Mouse (Mus musculus): ENCODE measurements at regions not wholly inside any gene's neighbourhood (a gene's known extent, or its start where the extent isn't known, plus 50 kb on each side); places are given as distances from the start of the nearest gene placed in this dataset.

- Histone ChIP-seq H3K27ac (ENCODE audit: insufficient read depth, low read depth, low read length) (no peak overlapping the region), H3K4me3 (ENCODE audit: insufficient read depth, low read depth, low read length) (no peak overlapping the region), H3K4me1 (ENCODE audit: control insufficient read depth, insufficient read depth, low read length) (no peaks in the 10 kb centered on the region)
- no peak for TF ChIP-seq POLR2A (IDR thresholded peaks at IDR 0.05; ENCODE audit: insufficient read depth, low read depth, low read length)
- TF ChIP-seq CTCF (IDR thresholded peaks at IDR 0.05; ENCODE audit: insufficient read depth, low read depth, low read length), result no peak
- WGBS, result 47% methylated on average over 3 of the region's 3 CpGs
These were observed 134.3 kb downstream of the Moxd1 start for GRCm38 (mm10) chr10:24357636-24358035.

DNA sequence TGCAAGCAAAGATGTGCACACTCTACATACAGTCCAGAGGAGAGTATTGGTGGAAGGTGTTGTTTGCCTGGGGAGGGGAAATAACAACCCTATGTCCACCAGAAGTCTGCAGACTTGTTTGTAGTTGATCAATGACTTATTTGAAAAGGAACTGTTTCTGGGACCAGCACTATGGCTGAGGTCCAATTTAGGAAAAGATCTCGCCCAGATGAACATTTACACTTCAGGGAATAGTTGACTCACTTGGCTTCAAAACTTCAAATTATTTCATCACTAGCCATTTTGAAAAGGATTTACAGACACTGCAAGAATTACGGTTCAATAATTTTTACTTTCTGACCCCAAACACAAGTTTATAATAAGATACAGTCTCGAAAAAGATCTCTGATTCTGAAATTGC is 138.1 kb downstream of the Moxd1 start:
- H3K27ac ChIP-seq (ENCODE audit: insufficient read depth, low read depth, low read length), result no peak overlapping the region
- TF ChIP-seq POLR2A (IDR thresholded peaks at IDR 0.05; ENCODE audit: insufficient read depth, low read depth, low read length) (no peak), CTCF (IDR thresholded peaks at IDR 0.05; ENCODE audit: insufficient read depth, low read depth, low read length) (no peak)
- WGBS, result 79% methylated on average over 3 of the region's 3 CpGs
- H3K4me1 ChIP-seq (ENCODE audit: control insufficient read depth, insufficient read depth, low read length), result no peaks in the 10 kb centered on the region
- no peak overlapping the region for H3K4me3 ChIP-seq (ENCODE audit: insufficient read depth, low read depth, low read length)

DNA sequence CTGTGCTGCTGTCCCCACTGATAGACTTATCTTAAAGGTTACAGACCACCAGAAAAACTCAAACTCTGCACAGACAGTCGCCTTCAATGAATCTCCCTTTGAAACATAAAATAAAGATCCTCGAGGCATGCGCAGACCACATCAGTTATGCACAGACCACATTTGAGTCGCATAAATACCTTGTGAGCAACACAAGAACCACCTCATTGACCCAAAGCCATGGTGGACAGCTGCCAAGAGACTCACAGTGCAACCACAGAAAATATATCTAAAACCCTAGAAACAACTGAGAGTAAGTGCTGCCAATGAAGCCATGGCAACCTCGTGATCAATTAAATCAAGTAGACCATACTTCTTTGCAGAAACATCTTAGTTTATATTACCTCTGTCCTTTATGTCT is 142.1 kb downstream of the Moxd1 start:
- Histone ChIP-seq H3K4me1 (ENCODE audit: control insufficient read depth, insufficient read depth, low read length) (no peaks in the 10 kb centered on the region), H3K27ac (ENCODE audit: insufficient read depth, low read depth, low read length) (no peak overlapping the region), H3K4me3 (ENCODE audit: insufficient read depth, low read depth, low read length) (no peak overlapping the region)
- 50% methylated on average over 5 of the region's 5 CpGs for WGBS
- TF ChIP-seq CTCF (IDR thresholded peaks at IDR 0.05; ENCODE audit: insufficient read depth, low read depth, low read length) (no peak), POLR2A (IDR thresholded peaks at IDR 0.05; ENCODE audit: insufficient read depth, low read depth, low read length) (no peak)

- 63% methylated on average over 5 of the region's 5 CpGs for WGBS
- TF ChIP-seq CTCF (IDR thresholded peaks at IDR 0.05; ENCODE audit: insufficient read depth, low read depth, low read length) (no peak), POLR2A (IDR thresholded peaks at IDR 0.05; ENCODE audit: insufficient read depth, low read depth, low read length) (no peak)
- H3K4me1 ChIP-seq (ENCODE audit: control insufficient read depth, insufficient read depth, low read length), result no peaks in the 10 kb centered on the region
- H3K27ac ChIP-seq (ENCODE audit: insufficient read depth, low read depth, low read length), result no peak overlapping the region
- H3K4me3 ChIP-seq (ENCODE audit: insufficient read depth, low read depth, low read length), result no peak overlapping the region
These were observed 143.7 kb downstream of the Moxd1 start for GRCm38 (mm10) chr10:24367010-24367409.

DNA sequence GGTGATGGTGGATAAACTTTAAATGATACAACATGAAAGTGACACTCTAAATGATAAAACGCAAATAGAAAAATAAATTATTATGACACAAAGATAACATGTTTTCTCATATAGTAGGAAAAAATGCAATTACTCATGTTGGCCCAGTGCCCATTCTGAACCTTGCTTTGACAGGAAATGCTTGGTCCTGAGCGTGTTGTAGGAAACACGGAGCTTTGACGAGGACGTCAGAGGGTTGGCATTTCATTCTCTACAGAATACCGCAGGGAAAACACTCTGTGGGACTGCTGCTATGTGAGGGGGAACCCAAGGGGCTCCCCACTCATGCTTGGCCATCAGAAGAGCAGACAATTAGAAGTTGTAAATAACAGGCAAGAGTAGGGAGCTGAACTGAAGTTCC is 150.6 kb downstream of the Moxd1 start:
- TF ChIP-seq CTCF (IDR thresholded peaks at IDR 0.05; ENCODE audit: insufficient read depth, low read depth, low read length) (no peak), POLR2A (IDR thresholded peaks at IDR 0.05; ENCODE audit: insufficient read depth, low read depth, low read length) (no peak)
- Histone ChIP-seq H3K4me1 (ENCODE audit: control insufficient read depth, insufficient read depth, low read length) (no peaks in the 10 kb centered on the region), H3K27ac (ENCODE audit: insufficient read depth, low read depth, low read length) (no peak overlapping the region), H3K4me3 (ENCODE audit: insufficient read depth, low read depth, low read length) (no peak overlapping the region)
- WGBS, result 52% methylated on average over 6 of the region's 6 CpGs

GRCm38 (mm10) chr10:24379291-24379690 is 156.0 kb downstream of the Moxd1 start:
- Histone ChIP-seq H3K4me1 (ENCODE audit: control insufficient read depth, insufficient read depth, low read length) (no peaks in the 10 kb centered on the region), H3K4me3 (ENCODE audit: insufficient read depth, low read depth, low read length) (no peak overlapping the region), H3K27ac (ENCODE audit: insufficient read depth, low read depth, low read length) (no peak overlapping the region)
- TF ChIP-seq POLR2A (IDR thresholded peaks at IDR 0.05; ENCODE audit: insufficient read depth, low read depth, low read length) (no peak), CTCF (IDR thresholded peaks at IDR 0.05; ENCODE audit: insufficient read depth, low read depth, low read length) (no peak)
- 36% methylated on average over 5 of the region's 5 CpGs for WGBS

- Histone ChIP-seq H3K27ac (ENCODE audit: insufficient read depth, low read depth, low read length) (no peak overlapping the region), H3K4me1 (ENCODE audit: control insufficient read depth, insufficient read depth, low read length) (no peaks in the 10 kb centered on the region), H3K4me3 (ENCODE audit: insufficient read depth, low read depth, low read length) (no peak overlapping the region)
- TF ChIP-seq POLR2A (IDR thresholded peaks at IDR 0.05; ENCODE audit: insufficient read depth, low read depth, low read length), result no peak
- TF ChIP-seq CTCF (IDR thresholded peaks at IDR 0.05; ENCODE audit: insufficient read depth, low read depth, low read length), result no peak
- 81% methylated on average over 4 of the region's 4 CpGs for WGBS
These were observed 157.4 kb downstream of the Moxd1 start for GRCm38 (mm10) chr10:24380478-24381273.

GRCm38 (mm10) chr10:24381917-24382316 is 158.6 kb downstream of the Moxd1 start:
- Histone ChIP-seq H3K27ac (ENCODE audit: insufficient read depth, low read depth, low read length) (no peak overlapping the region), H3K4me1 (ENCODE audit: control insufficient read depth, insufficient read depth, low read length) (no peaks in the 10 kb centered on the region), H3K4me3 (ENCODE audit: insufficient read depth, low read depth, low read length) (no peak overlapping the region)
- TF ChIP-seq POLR2A (IDR thresholded peaks at IDR 0.05; ENCODE audit: insufficient read depth, low read depth, low read length) (no peak), CTCF (IDR thresholded peaks at IDR 0.05; ENCODE audit: insufficient read depth, low read depth, low read length) (no peak)
- WGBS, result 42% methylated on average over 4 of the region's 4 CpGs

GRCm38 (mm10) chr10:24384061-24384460 is 160.7 kb downstream of the Moxd1 start:
- H3K4me1 ChIP-seq (ENCODE audit: control insufficient read depth, insufficient read depth, low read length), result no peaks in the 10 kb centered on the region
- TF ChIP-seq CTCF (IDR thresholded peaks at IDR 0.05; ENCODE audit: insufficient read depth, low read depth, low read length) (no peak), POLR2A (IDR thresholded peaks at IDR 0.05; ENCODE audit: insufficient read depth, low read depth, low read length) (no peak)
- no peak overlapping the region for H3K27ac ChIP-seq (ENCODE audit: insufficient read depth, low read depth, low read length)
- H3K4me3 ChIP-seq (ENCODE audit: insufficient read depth, low read depth, low read length), result no peak overlapping the region
- WGBS, result 91% methylated on average over 2 of the region's 2 CpGs
